Mouse (Mus musculus): ENCODE results near the gene Ttl. TPM values are rescaled to one million over a fixed set of nuclear protein-coding genes. Genes with fewer than 3 reads are reported as not detected.

Gene Ttl
- total RNA-seq, 2 experiments from 2014 or later, result 9.9 to 14.1 TPM

GRCm38 (mm10) chr2:129084959-129085358 is 19.2 kb downstream of the Ttl start:
- peak; percentile 40 for DNase-seq

- no peak for DNase-seq
Observed at GRCm38 (mm10) chr2:129087520-129087919, 21.8 kb downstream of the Ttl start.

GRCm38 (mm10) chr2:129090370-129090769 is 24.6 kb downstream of the Ttl start:
- no peak for DNase-seq

GRCm38 (mm10) chr2:129092810-129093209 is 27.1 kb downstream of the Ttl start:
- DNase-seq, result no peak

GRCm38 (mm10) chr2:129093926-129094724 is 28.4 kb downstream of the Ttl start:
- no peak for DNase-seq

GRCm38 (mm10) chr2:129100784-129101310 is 35.1 kb downstream of the Ttl start, which contains the start of gene Polr1b:
Gene Polr1b (plus strand): TSS chr2:129100995.
- peak; percentile 94 for DNase-seq

- DNase-seq, result no peak
Observed at GRCm38 (mm10) chr2:129112924-129113323, 47.2 kb downstream of the Ttl start.

GRCm38 (mm10) chr2:129115706-129116367 is 50.1 kb downstream of the Ttl start:
- DNase-seq, result no peak

GRCm38 (mm10) chr2:129116368-129116739 is 50.6 kb downstream of the Ttl start:
- no peak for DNase-seq

- no peak for DNase-seq
Observed at GRCm38 (mm10) chr2:129118061-129118460, 52.3 kb downstream of the Ttl start.

- DNase-seq, result no peak
Observed at GRCm38 (mm10) chr2:129121986-129122385, 56.2 kb downstream of the Ttl start.

GRCm38 (mm10) chr2:129129412-129129929 is 63.7 kb downstream of the Ttl start, which contains the start of gene Chchd5:
Gene Chchd5 (plus strand): TSS chr2:129129700.
- DNase-seq, result peak; percentile 91

GRCm38 (mm10) chr2:129129987-129130545 is 64.3 kb downstream of the Ttl start:
- peak; percentile 45 for DNase-seq

GRCm38 (mm10) chr2:129130776-129131175 is 65.0 kb downstream of the Ttl start:
- no peak for DNase-seq

GRCm38 (mm10) chr2:129132231-129132630 is 66.5 kb downstream of the Ttl start:
- DNase-seq, result no peak

- peak; percentile 82 for DNase-seq
Observed at GRCm38 (mm10) chr2:129133006-129133805, 67.5 kb downstream of the Ttl start.

GRCm38 (mm10) chr2:129139906-129140305 is 74.2 kb downstream of the Ttl start:
- DNase-seq, result no peak

All from adrenal gland, postnatal 10 days (tissue).